Mouse (Mus musculus) hindbrain, embryonic 13.5 days (tissue): Measurements from ENCODE around the gene Serpinb12. TPM values are rescaled to one million over a fixed set of nuclear protein-coding genes. Genes with fewer than 3 reads are reported as not detected.
"Not testable (repeated sequence)": the region's sequence is repeated elsewhere in the genome, so short reads cannot be mapped to it uniquely, and the experiment has no call there.

Experiments
- ATAC-seq: fragments of 200-750 bp; cut with Nextera tagmentation; 2 replicates; pipeline ENCODE4 v1.8.0; 2017; ENCODE audit warnings: moderate TSS enrichment; ENCODE audit not compliant: low FRiP score
- H3K27ac ChIP-seq: fragments of 300-500 bp; sonication (generic); 2 replicates; pipeline ENCODE4 v1.5.1; 2015; ENCODE audit warnings: inconsistent platforms, mild to moderate bottlenecking, moderate library complexity
- H3K27me3 ChIP-seq: fragments of 300-500 bp; sonication (generic); 2 replicates; pipeline ENCODE4 v1.6.1; 2015; ENCODE audit warnings: mild to moderate bottlenecking, inconsistent platforms
- H3K36me3 ChIP-seq: fragments of 300-500 bp; sonication (generic); 2 replicates; pipeline ENCODE4 v1.6.1; 2015; ENCODE audit warnings: mild to moderate bottlenecking, inconsistent platforms
- H3K4me1 ChIP-seq: fragments of 300-500 bp; sonication (generic); replicated peaks from 2 replicates; pipeline ENCODE4 v1.6.1; 2015; ENCODE audit warnings: inconsistent platforms
- H3K4me2 ChIP-seq: fragments of 300-500 bp; sonication (generic); 2 replicates; pipeline ENCODE4 v1.6.1; 2015; ENCODE audit warnings: inconsistent platforms, mild to moderate bottlenecking, moderate library complexity
- H3K4me3 ChIP-seq: fragments of 300-500 bp; sonication (generic); 2 replicates; pipeline ENCODE4 v1.5.1; 2015; ENCODE audit warnings: mild to moderate bottlenecking, inconsistent platforms
- H3K9ac ChIP-seq: fragments of 300-500 bp; sonication (generic); 2 replicates; pipeline ENCODE4 v1.6.1; 2015; ENCODE audit warnings: mild to moderate bottlenecking, inconsistent platforms
- H3K9me3 ChIP-seq: fragments of 300-500 bp; sonication (generic); 2 replicates; pipeline ENCODE4 v1.6.1; 2016; ENCODE audit warnings: inconsistent platforms
- WGBS: fragments of 180-500 bp; shearing (Covaris S2); methylation state at CpG from one replicate; pipeline ENCODE4 v1.1.7; 2015; 5-methylcytosine and 5-hydroxymethylcytosine counted together
- polyA plus RNA-seq: library from polyadenylated mRNA; unstranded; fragments of >200 nt; fragmentation: Nextera tagmentation; extraction: Ambion mirVana; gene quantifications from 2 replicates; pipeline ENCODE4 v1.2.1, GENCODE M21; 2015

Serpinb12 gene
- polyA plus RNA-seq: 0.12 TPM in 1 of 2 replicates, not detected in the other

DNA sequence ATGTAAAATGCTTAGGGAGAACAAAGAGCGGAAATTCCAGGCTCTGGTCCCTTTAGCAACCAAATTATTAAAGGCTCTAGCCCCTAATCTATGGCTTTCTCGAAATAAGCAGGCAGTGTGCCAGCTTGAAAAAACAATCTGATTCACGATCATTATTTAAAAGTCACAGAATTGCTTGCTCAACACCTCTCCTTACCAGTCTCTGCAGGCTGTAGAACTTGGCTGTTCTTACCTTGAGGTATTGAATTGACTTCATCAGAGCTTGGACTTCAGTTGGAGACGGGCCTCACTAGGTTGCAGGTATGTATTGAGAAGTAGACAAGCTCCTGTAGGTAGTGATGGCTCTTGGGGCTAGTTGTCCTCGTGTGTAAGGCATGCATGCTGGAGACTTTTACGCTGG is at the start of gene Serpinb12:
Gene Serpinb12, plus strand, starts transcription at position 185 of the 400 bp plus-strand sequence.
- Histone ChIP-seq H3K27ac (no peak within 1 kb of the TSS), H3K9ac (no peak within 1 kb of the TSS), H3K9me3 (no peaks in the 10 kb centered on the region), H3K4me1 (no peaks in the 10 kb centered on the region), H3K27me3 (no peaks in the 10 kb centered on the region), H3K4me3 (no peak within 1 kb of the TSS), H3K4me2 (no peak within 1 kb of the TSS), H3K36me3 (no peaks in the 10 kb centered on the region)
- 85% methylated on average over 6 of the region's 6 CpGs for WGBS
- no peak for ATAC-seq

DNA sequence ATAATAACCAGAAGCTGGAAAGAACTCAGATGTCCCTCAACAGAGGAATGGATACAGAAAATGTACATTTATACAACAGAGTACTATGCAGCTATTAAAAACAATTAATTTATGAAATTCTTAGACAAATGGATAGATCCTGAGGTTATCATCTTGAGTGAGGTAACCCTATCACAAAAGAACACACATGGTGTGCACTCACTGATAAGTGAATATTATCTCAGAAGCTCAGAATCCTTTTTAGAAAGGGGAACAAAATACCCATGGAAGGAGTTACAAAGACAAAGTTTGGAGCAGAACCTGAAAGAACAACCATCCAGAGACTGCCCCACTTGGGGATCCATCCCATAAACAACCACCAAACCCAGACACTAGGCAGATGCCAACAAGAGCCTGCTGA is 39.1 kb upstream of the Serpinb12 start:
- ATAC-seq, H3K9me3 ChIP-seq, H3K27ac ChIP-seq, H3K4me2 ChIP-seq, H3K27me3 ChIP-seq, H3K4me1 ChIP-seq, H3K4me3 ChIP-seq, H3K9ac ChIP-seq, H3K36me3 ChIP-seq: not testable (repeated sequence)

DNA sequence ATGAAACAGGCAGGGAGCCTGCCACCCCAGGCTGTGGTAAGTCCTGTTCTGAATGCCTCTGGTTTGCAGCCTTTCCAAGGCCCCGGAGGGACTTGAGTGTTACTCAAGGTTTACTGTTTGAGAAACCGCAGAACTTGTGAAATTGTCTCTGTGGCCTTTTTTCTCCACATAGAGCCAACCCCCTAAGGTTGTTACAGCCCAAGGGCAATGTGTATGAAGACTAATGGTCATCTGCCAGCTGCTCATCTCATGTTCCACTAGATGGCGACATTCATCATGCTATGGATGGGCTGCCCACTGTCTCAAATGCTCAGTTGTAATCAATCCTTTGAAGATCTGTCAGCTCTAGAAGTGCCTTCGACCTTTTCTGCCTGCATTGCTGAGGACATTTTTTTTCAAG is 32.8 kb upstream of the Serpinb12 start:
- Histone ChIP-seq H3K4me2 (no peak overlapping the region), H3K27ac (no peak overlapping the region), H3K27me3 (no peaks in the 10 kb centered on the region), H3K36me3 (no peaks in the 10 kb centered on the region), H3K9ac (no peak overlapping the region), H3K4me3 (no peak overlapping the region), H3K9me3 (no peaks in the 10 kb centered on the region), H3K4me1 (no peaks in the 10 kb centered on the region)
- 37% methylated on average over 4 of the region's 4 CpGs for WGBS
- ATAC-seq: no peak

DNA sequence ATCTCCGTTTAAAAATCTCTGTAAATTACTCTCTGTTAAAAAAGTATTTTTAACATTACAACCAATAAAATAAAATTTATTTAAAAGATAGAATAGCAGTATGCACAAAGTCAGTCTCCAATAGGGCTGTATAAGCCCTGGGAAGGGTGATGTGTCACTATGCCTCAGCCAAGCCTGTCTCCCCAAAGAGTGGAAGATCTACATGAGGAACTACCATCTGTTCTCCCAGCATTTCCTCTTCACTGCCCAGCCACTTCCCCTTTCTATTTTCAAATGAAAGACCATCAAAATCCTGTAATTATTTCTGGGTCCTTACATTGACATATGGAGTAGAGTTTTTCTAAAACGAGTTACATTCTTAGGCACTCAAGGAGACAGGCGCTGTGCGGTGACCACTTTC is 2.3 kb upstream of the Serpinb12 start:
- Histone ChIP-seq H3K4me1 (no peaks in the 10 kb centered on the region), H3K27ac (no peak overlapping the region), H3K9me3 (no peaks in the 10 kb centered on the region), H3K9ac (no peak overlapping the region), H3K4me2 (no peak overlapping the region), H3K27me3 (no peaks in the 10 kb centered on the region), H3K4me3 (no peak overlapping the region), H3K36me3 (no peaks in the 10 kb centered on the region)
- 90% methylated on average over 4 of the region's 4 CpGs for WGBS
- ATAC-seq: no peak

DNA sequence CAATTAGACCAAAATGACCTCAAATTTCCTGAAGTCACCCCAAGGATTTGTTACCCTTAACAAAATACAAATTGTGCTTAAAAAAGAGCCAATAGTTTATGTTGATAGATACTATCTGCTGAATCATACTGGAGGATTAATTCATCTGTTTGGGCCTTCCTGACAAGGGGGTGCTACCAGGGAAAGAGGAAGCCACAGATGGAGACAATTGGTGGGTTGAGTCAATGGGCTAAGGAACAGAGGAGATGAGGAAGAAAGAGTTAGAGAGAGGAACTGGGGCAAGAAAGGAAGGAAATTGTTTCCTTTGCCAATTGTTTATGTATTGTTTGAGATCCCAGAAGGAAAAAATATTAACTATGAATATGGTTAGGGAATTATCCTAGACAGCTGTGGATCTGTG is 591 bp upstream of the Serpinb12 start:
- no peaks in the 10 kb centered on the region for H3K36me3 ChIP-seq
- H3K9me3 ChIP-seq: no peaks in the 10 kb centered on the region
- H3K4me3 ChIP-seq: no peak overlapping the region
- no peak overlapping the region for H3K9ac ChIP-seq
- no peak overlapping the region for H3K27ac ChIP-seq
- ATAC-seq: no peak
- H3K4me2 ChIP-seq: no peak overlapping the region
- no peaks in the 10 kb centered on the region for H3K4me1 ChIP-seq
- H3K27me3 ChIP-seq: no peaks in the 10 kb centered on the region

DNA sequence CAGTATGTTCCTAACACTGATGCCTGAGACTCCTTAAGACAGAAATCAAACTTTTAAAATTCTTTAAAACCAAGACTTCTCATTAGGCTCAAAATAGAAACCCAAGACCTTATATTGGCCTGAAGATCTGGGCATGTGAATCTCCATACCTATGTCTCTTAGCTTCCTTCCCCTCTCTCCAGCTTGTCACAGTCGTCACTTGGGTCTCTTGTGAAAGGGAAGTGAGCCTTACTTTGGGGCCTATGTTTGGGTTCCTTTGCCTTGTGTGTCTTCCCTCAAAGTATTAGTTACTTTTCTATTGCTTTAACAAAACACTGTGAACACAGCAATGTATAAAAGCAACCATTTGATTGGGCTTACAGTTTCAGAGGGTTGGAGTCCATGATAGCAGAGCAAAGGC is 13.0 kb downstream of the Serpinb12 start:
- ATAC-seq: no peak
- Histone ChIP-seq H3K4me3 (no peak overlapping the region), H3K36me3 (no peaks in the 10 kb centered on the region), H3K9me3 (no peaks in the 10 kb centered on the region), H3K27ac (no peak overlapping the region), H3K4me1 (no peaks in the 10 kb centered on the region), H3K9ac (no peak overlapping the region), H3K4me2 (no peak overlapping the region), H3K27me3 (no peaks in the 10 kb centered on the region)
- 90% methylated on average over 1 of the region's 1 CpGs for WGBS

DNA sequence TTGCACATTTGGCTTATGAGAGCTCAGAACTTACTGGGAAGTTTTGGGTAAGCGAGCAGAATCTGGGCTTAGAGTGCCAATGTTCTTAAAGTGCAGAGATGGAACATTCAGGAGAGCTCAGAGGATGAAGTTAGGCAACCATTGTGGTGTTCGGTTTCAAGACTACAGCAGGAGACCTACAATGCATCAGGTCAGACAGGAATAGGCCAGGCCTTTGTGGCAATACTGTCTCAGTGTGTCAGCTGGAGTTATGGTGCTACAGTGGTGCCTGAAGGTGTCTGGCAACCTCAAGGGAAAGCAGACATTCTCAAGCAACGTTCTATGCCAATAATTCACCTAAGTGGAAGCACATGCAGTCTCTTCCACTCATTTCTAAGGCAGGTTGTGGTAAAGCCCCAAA is 25.7 kb downstream of the Serpinb12 start:
- no peak overlapping the region for H3K4me2 ChIP-seq
- ATAC-seq: no peak
- H3K27me3 ChIP-seq: no peaks in the 10 kb centered on the region
- H3K27ac ChIP-seq: no peak overlapping the region
- no peaks in the 10 kb centered on the region for H3K36me3 ChIP-seq
- H3K9ac ChIP-seq: no peak overlapping the region
- H3K4me3 ChIP-seq: no peak overlapping the region
- H3K4me1 ChIP-seq: no peaks in the 10 kb centered on the region
- WGBS: 85% methylated on average over 3 of the region's 3 CpGs
- no peaks in the 10 kb centered on the region for H3K9me3 ChIP-seq

DNA sequence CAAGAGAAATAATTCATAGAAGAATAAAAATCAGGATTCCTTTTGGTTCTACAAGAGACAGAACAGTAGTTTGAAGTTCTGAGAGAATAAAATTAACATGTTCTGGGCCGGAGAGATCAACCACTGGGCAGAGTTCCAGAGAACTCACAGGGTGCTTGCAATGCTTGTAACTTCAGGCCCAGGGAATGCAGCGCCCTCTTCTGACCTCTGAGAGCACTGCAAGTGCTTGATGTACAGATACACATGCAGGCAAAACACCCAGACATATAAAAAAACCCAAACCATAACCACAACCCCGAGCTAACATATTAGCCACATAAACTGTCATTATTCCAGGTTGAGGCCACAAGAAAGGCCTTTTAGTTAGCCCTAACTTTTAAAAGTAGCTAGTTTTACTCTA is 26.8 kb downstream of the Serpinb12 start:
- 46% methylated on average over 3 of the region's 3 CpGs for WGBS
- Histone ChIP-seq H3K4me2 (no peak overlapping the region), H3K4me1 (no peaks in the 10 kb centered on the region), H3K9ac (no peak overlapping the region), H3K27me3 (no peaks in the 10 kb centered on the region), H3K4me3 (no peak overlapping the region), H3K9me3 (no peaks in the 10 kb centered on the region), H3K36me3 (no peaks in the 10 kb centered on the region), H3K27ac (no peak overlapping the region)
- ATAC-seq: no peak

DNA sequence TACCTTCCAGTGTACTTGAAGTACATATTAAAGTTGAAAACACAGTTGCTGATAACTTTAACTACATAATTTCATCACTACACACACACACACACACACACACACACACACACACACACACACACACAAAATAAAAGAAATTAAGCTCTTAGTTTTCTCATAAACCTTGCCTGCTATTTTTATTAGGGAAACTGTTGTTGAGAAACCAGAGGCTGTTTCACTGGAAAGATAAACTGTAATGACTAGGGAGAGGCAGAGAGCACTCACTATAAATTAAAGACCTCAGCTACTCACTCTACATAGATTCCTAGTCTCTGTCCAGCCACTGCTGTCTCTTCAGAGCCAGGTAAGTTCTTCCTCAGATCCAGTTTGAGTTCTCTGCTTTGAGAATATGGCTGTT is 46.4 kb downstream of the Serpinb12 start, which contains the start of gene Serpinb13:
Gene Serpinb13, plus strand, starts transcription at position 301 of the 400 bp plus-strand sequence.
- no peaks in the 10 kb centered on the region for H3K27me3 ChIP-seq
- no peak within 1 kb of the TSS for H3K9ac ChIP-seq
- no peak within 1 kb of the TSS for H3K4me2 ChIP-seq
- no peak within 1 kb of the TSS for H3K4me3 ChIP-seq
- no peaks in the 10 kb centered on the region for H3K4me1 ChIP-seq
- ATAC-seq: no peak
- H3K9me3 ChIP-seq: no peaks in the 10 kb centered on the region
- H3K36me3 ChIP-seq: no peaks in the 10 kb centered on the region
- no peak within 1 kb of the TSS for H3K27ac ChIP-seq

DNA sequence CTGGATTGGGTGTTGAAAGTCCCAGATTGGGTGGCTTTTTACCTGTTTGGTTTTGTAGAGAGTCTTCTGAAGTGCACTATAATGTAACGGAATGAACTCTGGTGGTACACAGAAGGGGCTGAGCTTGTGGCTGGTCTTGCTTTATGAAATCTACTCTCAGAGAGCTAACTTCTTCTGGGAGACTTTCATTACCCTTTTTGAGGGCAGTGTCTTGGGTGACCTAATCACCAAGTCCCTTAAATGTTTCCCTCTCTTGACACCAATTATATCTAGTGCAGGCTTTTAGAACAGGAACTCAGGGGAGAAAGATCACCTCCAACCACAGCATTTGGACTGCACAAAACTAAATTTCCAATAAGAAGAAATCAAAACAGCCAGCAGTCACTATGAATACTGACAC is 48.8 kb downstream of the Serpinb12 start:
- H3K9me3 ChIP-seq: no peaks in the 10 kb centered on the region

DNA sequence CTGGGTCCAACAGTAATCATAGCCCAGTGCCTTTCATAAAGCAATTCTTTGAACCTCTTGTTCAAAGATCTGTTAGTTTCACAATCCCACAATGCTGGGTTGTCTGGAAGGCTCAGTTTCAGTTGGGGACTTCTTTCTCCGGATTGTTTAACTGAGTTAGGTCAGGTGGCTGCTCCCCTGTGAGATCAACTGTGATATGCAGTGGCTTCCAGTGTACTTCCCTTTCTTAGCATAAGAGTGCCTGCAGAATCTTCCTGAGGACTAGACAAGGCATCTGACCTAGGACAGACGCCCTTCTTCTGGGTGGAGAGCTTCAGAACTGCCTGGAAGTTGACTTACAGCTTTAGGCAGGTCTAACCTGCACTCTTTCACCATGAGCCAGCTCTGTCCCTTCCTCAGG is 49.6 kb downstream of the Serpinb12 start:
- Histone ChIP-seq H3K9me3 (no peaks in the 10 kb centered on the region), H3K4me2 (no peak overlapping the region), H3K4me3 (no peak overlapping the region), H3K27me3 (no peaks in the 10 kb centered on the region), H3K9ac (no peak overlapping the region), H3K27ac (no peak overlapping the region), H3K36me3 (no peaks in the 10 kb centered on the region), H3K4me1 (no peaks in the 10 kb centered on the region)
- ATAC-seq: no peak
- WGBS: 74% methylated on average over 2 of the region's 2 CpGs

More for the DNA sequence above, 48.8 kb downstream of the Serpinb12 start:
- Histone ChIP-seq H3K4me2 (no peak overlapping the region), H3K27me3 (no peaks in the 10 kb centered on the region), H3K27ac (no peak overlapping the region), H3K36me3 (no peaks in the 10 kb centered on the region), H3K9ac (no peak overlapping the region), H3K4me1 (no peaks in the 10 kb centered on the region), H3K4me3 (no peak overlapping the region)
- 100% methylated on average over 1 of the region's 1 CpGs for WGBS
- no peak for ATAC-seq

DNA sequence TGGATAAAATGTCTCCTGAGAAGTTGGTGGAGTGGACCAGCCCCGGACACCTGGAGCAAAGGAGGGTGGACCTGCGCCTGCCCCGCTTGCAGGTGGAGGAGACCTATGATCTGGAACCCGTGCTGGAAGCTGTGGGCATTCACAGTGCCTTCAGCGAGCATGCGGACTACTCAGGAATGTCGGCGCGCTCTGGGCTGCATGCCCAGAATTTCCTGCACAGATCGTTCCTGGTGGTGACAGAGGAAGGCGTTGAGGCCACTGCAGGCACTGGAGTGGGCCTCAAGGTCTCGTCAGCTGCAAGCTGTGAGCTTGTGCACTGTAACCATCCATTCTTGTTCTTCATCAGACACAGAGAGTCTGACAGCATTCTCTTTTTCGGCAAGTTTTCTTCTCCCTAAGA is 66.2 kb downstream of the Serpinb12 start:
- Histone ChIP-seq H3K27ac (no peak overlapping the region), H3K9ac (no peak overlapping the region), H3K4me1 (no peaks in the 10 kb centered on the region), H3K9me3 (no peaks in the 10 kb centered on the region), H3K4me2 (no peak overlapping the region), H3K36me3 (no peaks in the 10 kb centered on the region), H3K27me3 (no peaks in the 10 kb centered on the region), H3K4me3 (no peak overlapping the region)
- 83% methylated on average over 13 of the region's 13 CpGs for WGBS
- ATAC-seq: no peak

DNA sequence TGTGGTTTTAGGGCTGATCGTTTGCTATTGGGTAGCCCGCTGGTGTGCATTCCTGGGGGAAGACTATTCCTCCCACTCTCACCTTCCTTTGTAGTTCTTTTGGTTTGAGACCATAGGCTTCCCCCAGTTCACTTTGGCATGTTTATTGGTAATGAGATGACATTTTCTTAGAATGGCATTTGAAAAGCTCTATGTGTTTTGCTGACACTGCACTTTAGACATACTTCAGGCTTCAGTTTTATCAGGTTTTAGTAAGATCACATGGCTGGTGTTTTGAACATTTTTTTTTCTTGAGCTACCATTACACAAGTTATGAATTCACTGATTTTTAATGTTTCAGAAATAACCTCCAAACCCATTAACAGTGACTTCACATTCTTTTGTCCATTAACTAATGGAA is 67.5 kb downstream of the Serpinb12 start:
- no peak overlapping the region for H3K4me2 ChIP-seq
- ATAC-seq: no peak
- no peak overlapping the region for H3K4me3 ChIP-seq
- no peak overlapping the region for H3K27ac ChIP-seq
- no peaks in the 10 kb centered on the region for H3K27me3 ChIP-seq
- H3K9me3 ChIP-seq: no peaks in the 10 kb centered on the region
- no peak overlapping the region for H3K9ac ChIP-seq
- H3K4me1 ChIP-seq: no peaks in the 10 kb centered on the region
- WGBS: 84% methylated on average over 2 of the region's 2 CpGs
- H3K36me3 ChIP-seq: no peaks in the 10 kb centered on the region

DNA sequence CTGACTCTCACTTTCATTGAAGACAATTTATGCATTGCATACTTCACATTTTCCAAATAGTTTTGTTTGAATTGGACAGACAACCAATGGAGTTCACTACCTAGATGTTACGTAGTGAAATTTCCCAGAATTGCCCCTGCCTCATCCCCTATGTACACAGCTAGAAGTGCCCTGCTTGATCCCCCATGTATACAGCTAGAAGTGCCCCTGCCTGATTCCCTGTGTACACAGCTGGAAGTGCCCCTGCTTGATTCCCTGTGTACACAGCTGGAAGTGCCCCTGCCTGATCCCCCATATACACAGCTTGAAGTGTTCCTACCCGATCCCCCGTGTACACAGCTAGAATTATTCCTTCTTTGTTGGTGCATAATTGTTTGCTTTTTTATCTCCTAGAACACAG is 72.1 kb downstream of the Serpinb12 start:
- Histone ChIP-seq H3K4me3 (no peak overlapping the region), H3K36me3 (no peaks in the 10 kb centered on the region), H3K9ac (no peak overlapping the region), H3K27me3 (no peaks in the 10 kb centered on the region), H3K4me2 (no peak overlapping the region), H3K4me1 (no peaks in the 10 kb centered on the region), H3K9me3 (no peaks in the 10 kb centered on the region), H3K27ac (no peak overlapping the region)
- WGBS: 80% methylated on average over 3 of the region's 3 CpGs
- ATAC-seq: no peak
